Mouse (Mus musculus) liver, adult (tissue): ENCODE results near the gene Nob1.

ENCODE experiments used
- GATA4 ChIP-seq: IDR thresholded peaks from 2 replicates; pipeline ENCODE4 v1.6.1; 2014; ENCODE audit warnings: mild to moderate bottlenecking, low read length; ENCODE audit not compliant: insufficient replicate concordance

The Nob1 gene

GRCm38 (mm10) chr8:107405935-107406334 lies 18.9 kb downstream of the Nob1 start:
- TF ChIP-seq GATA4 = no peak

GRCm38 (mm10) chr8:107404057-107404456 lies 20.8 kb downstream of the Nob1 start:
- TF ChIP-seq GATA4 = no peak

GRCm38 (mm10) chr8:107403038-107403781 lies 21.6 kb downstream of the Nob1 start, which contains the start of gene Nqo1:
Gene Nqo1, minus strand, starts transcription at chr8:107403206.
- TF ChIP-seq GATA4 = no peak; the same call in 1 of the 2 replicates

GRCm38 (mm10) chr8:107401866-107402265 lies 23.0 kb downstream of the Nob1 start:
- no peak for TF ChIP-seq GATA4

- no peak for TF ChIP-seq GATA4
These were observed 25.4 kb downstream of the Nob1 start for GRCm38 (mm10) chr8:107399495-107399894.

GRCm38 (mm10) chr8:107397665-107398064 lies 27.2 kb downstream of the Nob1 start:
- TF ChIP-seq GATA4 = no peak

GRCm38 (mm10) chr8:107396106-107396670 lies 28.7 kb downstream of the Nob1 start:
- no peak for TF ChIP-seq GATA4

- no peak for TF ChIP-seq GATA4
These were observed 29.5 kb downstream of the Nob1 start for GRCm38 (mm10) chr8:107395397-107395796.

- no peak for TF ChIP-seq GATA4
These were observed 33.7 kb downstream of the Nob1 start for GRCm38 (mm10) chr8:107391136-107391516.

GRCm38 (mm10) chr8:107390476-107391135 lies 34.2 kb downstream of the Nob1 start:
- TF ChIP-seq GATA4 = no peak

- no peak for TF ChIP-seq GATA4
These were observed 35.3 kb downstream of the Nob1 start for GRCm38 (mm10) chr8:107389557-107389956.

GRCm38 (mm10) chr8:107387861-107388260 lies 37.0 kb downstream of the Nob1 start:
- TF ChIP-seq GATA4 = no peak

GRCm38 (mm10) chr8:107386642-107387041 lies 38.2 kb downstream of the Nob1 start:
- no peak for TF ChIP-seq GATA4

- TF ChIP-seq GATA4 = no peak
These were observed 38.7 kb downstream of the Nob1 start for GRCm38 (mm10) chr8:107386171-107386570.

- TF ChIP-seq GATA4 = no peak
These were observed 39.8 kb downstream of the Nob1 start for GRCm38 (mm10) chr8:107385063-107385462.

- no peak for TF ChIP-seq GATA4
These were observed 40.2 kb downstream of the Nob1 start for GRCm38 (mm10) chr8:107384651-107385050.

- no peak for TF ChIP-seq GATA4
These were observed 42.0 kb downstream of the Nob1 start for GRCm38 (mm10) chr8:107382898-107383297.

GRCm38 (mm10) chr8:107381666-107382065 lies 43.2 kb downstream of the Nob1 start:
- no peak for TF ChIP-seq GATA4
